Mouse (Mus musculus) midbrain, embryonic 13.5 days (tissue): ENCODE measurements around the gene Slc25a19. TPM values are rescaled to one million over a fixed set of nuclear protein-coding genes. Genes with fewer than 3 reads are reported as not detected.
"Not testable (repeated sequence)": the region's sequence is repeated elsewhere in the genome, so short reads cannot be mapped to it uniquely, and the experiment has no call there.

Experiments
- ATAC-seq: fragments of 200-750 bp; cut with Nextera tagmentation; 2 replicates; pipeline ENCODE4 v1.8.0; 2017; ENCODE audit warnings: mild to moderate bottlenecking, moderate TSS enrichment, moderate library complexity
- H3K27ac ChIP-seq: fragments of 300-500 bp; sonication (generic); 2 replicates; pipeline ENCODE4 v1.5.1; 2015; ENCODE audit warnings: inconsistent platforms, mild to moderate bottlenecking, moderate library complexity
- H3K27me3 ChIP-seq: fragments of 300-500 bp; sonication (generic); 2 replicates; pipeline ENCODE4 v1.6.1; 2015; ENCODE audit warnings: mild to moderate bottlenecking, inconsistent platforms
- H3K36me3 ChIP-seq: fragments of 300-500 bp; sonication (generic); 2 replicates; pipeline ENCODE4 v1.6.1; 2015; ENCODE audit warnings: mild to moderate bottlenecking, inconsistent platforms
- H3K4me1 ChIP-seq: fragments of 300-500 bp; sonication (generic); replicated peaks from 2 replicates; pipeline ENCODE4 v1.6.1; 2015; ENCODE audit warnings: inconsistent platforms
- H3K4me2 ChIP-seq: fragments of 300-500 bp; sonication (generic); replicated peaks from 2 replicates; pipeline ENCODE4 v1.6.1; 2015; ENCODE audit warnings: moderate library complexity, mild to moderate bottlenecking, inconsistent platforms
- H3K4me3 ChIP-seq: fragments of 300-500 bp; sonication (generic); replicated peaks from 2 replicates; pipeline ENCODE4 v1.5.1; 2015; ENCODE audit warnings: mild to moderate bottlenecking, inconsistent platforms
- H3K9ac ChIP-seq: fragments of 300-500 bp; sonication (generic); replicated peaks from 2 replicates; pipeline ENCODE4 v1.6.1; 2015; ENCODE audit warnings: mild to moderate bottlenecking, inconsistent platforms
- H3K9me3 ChIP-seq: fragments of 300-500 bp; sonication (generic); 2 replicates; pipeline ENCODE4 v1.6.1; 2016; ENCODE audit warnings: mild to moderate bottlenecking, inconsistent platforms
- WGBS: fragments of 180-500 bp; shearing (Covaris S2); methylation state at CpG from one replicate; pipeline ENCODE4 v1.1.7; 2015; 5-methylcytosine and 5-hydroxymethylcytosine counted together
- polyA plus RNA-seq: library from polyadenylated mRNA; unstranded; fragments of >200 nt; fragmentation: Nextera tagmentation; extraction: Ambion mirVana; gene quantifications from 2 replicates; pipeline ENCODE4 v1.2.1, GENCODE M21; 2015

The Slc25a19 gene
- polyA plus RNA-seq, 1 experiment from 2014 or later: 35.4 TPM

- Histone ChIP-seq H3K4me3 (no peak overlapping the region), H3K4me1 (peaks cover 8% of the 10 kb centered on the region), H3K4me2 (no peak overlapping the region), H3K9ac (no peak overlapping the region), H3K27ac (no peak overlapping the region), H3K9me3 (no peaks in the 10 kb centered on the region), H3K36me3 (peaks cover 28% of the 10 kb centered on the region), H3K27me3 (no peaks in the 10 kb centered on the region)
- 94% methylated on average over 3 of the region's 3 CpGs for WGBS
- ATAC-seq: no peak
These were observed 25.1 kb upstream of the Slc25a19 start for GRCm38 (mm10) chr11:115653194-115653593.

- Histone ChIP-seq H3K27me3 (no peaks in the 10 kb centered on the region), H3K4me3 (no peak overlapping the region), H3K36me3 (peaks cover 34% of the 10 kb centered on the region), H3K9ac (no peak overlapping the region), H3K4me1 (peaks cover 8% of the 10 kb centered on the region), H3K4me2 (no peak overlapping the region), H3K9me3 (no peaks in the 10 kb centered on the region), H3K27ac (no peak overlapping the region)
- ATAC-seq: no peak
- WGBS: 94% methylated on average over 3 of the region's 3 CpGs
These were observed 23.6 kb upstream of the Slc25a19 start for GRCm38 (mm10) chr11:115651680-115652079.

DNA sequence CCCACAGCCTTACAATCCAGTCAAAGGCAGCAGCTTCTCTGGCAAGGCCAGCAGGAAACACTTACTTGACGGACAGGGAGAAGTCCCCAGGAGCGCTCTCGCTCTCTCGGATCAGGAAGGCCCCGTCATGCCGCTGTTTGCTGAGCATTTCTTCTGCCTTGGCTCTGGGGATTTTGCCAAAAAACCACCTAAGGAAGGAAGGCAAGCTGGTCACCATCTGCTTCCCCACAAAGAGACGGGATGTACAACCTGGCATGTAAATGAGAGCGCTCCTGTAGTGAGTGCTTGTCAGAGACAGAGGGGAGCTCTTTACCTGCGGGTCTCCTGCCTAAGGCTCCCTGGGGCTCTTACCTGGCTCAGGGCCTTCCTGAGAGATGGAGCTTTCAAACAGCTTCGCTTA is 21.6 kb upstream of the Slc25a19 start:
- H3K4me1 ChIP-seq: peaks cover 8% of the 10 kb centered on the region
- H3K27ac ChIP-seq: 0 out of 2 replicates have a peak overlapping the region, but pooled peaks have one; percentile 40
- no peak overlapping the region for H3K9ac ChIP-seq
- no peaks in the 10 kb centered on the region for H3K9me3 ChIP-seq
- H3K27me3 ChIP-seq: no peaks in the 10 kb centered on the region
- H3K4me3 ChIP-seq: no peak overlapping the region
- ATAC-seq: no peak
- WGBS: 60% methylated on average over 10 of the region's 10 CpGs
- peaks cover 50% of the 10 kb centered on the region for H3K36me3 ChIP-seq
- H3K4me2 ChIP-seq: no peak overlapping the region

GRCm38 (mm10) chr11:115647459-115647858 is 19.4 kb upstream of the Slc25a19 start:
- Histone ChIP-seq H3K4me2 (no peak overlapping the region), H3K4me3 (no peak overlapping the region), H3K9ac (no peak overlapping the region), H3K27ac (no peak overlapping the region), H3K4me1 (peaks cover 8% of the 10 kb centered on the region), H3K36me3 (peaks cover 39% of the 10 kb centered on the region), H3K9me3 (no peaks in the 10 kb centered on the region), H3K27me3 (no peaks in the 10 kb centered on the region)
- ATAC-seq: no peak
- WGBS: 63% methylated on average over 6 of the region's 6 CpGs

GRCm38 (mm10) chr11:115646439-115646838 is 18.3 kb upstream of the Slc25a19 start:
- Histone ChIP-seq H3K36me3 (peaks cover 39% of the 10 kb centered on the region), H3K27me3 (no peaks in the 10 kb centered on the region), H3K9ac (no peak overlapping the region), H3K9me3 (no peaks in the 10 kb centered on the region), H3K4me1 (peaks cover 8% of the 10 kb centered on the region), H3K27ac (no peak overlapping the region), H3K4me3 (no peak overlapping the region), H3K4me2 (no peak overlapping the region)
- ATAC-seq: no peak
- 94% methylated on average over 9 of the region's 9 CpGs for WGBS

GRCm38 (mm10) chr11:115645498-115645897 is 17.4 kb upstream of the Slc25a19 start:
- H3K27me3 ChIP-seq, H3K4me1 ChIP-seq, ATAC-seq, H3K9ac ChIP-seq, H3K4me2 ChIP-seq, H3K9me3 ChIP-seq, H3K4me3 ChIP-seq, H3K27ac ChIP-seq: not testable (repeated sequence)
- 88% methylated on average over 14 of the region's 14 CpGs for WGBS
- H3K36me3 ChIP-seq: peaks cover 39% of the 10 kb centered on the region

GRCm38 (mm10) chr11:115644308-115644707 is 16.2 kb upstream of the Slc25a19 start:
- WGBS: 96% methylated on average over 13 of the region's 13 CpGs
- H3K4me2 ChIP-seq: no peak overlapping the region
- H3K9ac ChIP-seq: no peak overlapping the region
- no peak overlapping the region for H3K4me3 ChIP-seq
- no peaks in the 10 kb centered on the region for H3K9me3 ChIP-seq
- H3K27ac ChIP-seq: no peak overlapping the region; the same call in 1 of the 2 replicates
- no peaks in the 10 kb centered on the region for H3K4me1 ChIP-seq
- no peak for ATAC-seq
- peaks cover 32% of the 10 kb centered on the region for H3K36me3 ChIP-seq
- no peaks in the 10 kb centered on the region for H3K27me3 ChIP-seq

GRCm38 (mm10) chr11:115643265-115643664 is 15.2 kb upstream of the Slc25a19 start:
- Histone ChIP-seq H3K27me3 (no peaks in the 10 kb centered on the region), H3K9me3 (no peaks in the 10 kb centered on the region), H3K4me3 (no peak overlapping the region), H3K4me1 (no peaks in the 10 kb centered on the region), H3K9ac (no peak overlapping the region), H3K36me3 (peaks cover 31% of the 10 kb centered on the region), H3K4me2 (no peak overlapping the region), H3K27ac (no peak overlapping the region)
- 75% methylated on average over 10 of the region's 10 CpGs for WGBS
- ATAC-seq: no peak

GRCm38 (mm10) chr11:115642705-115643104 is 14.6 kb upstream of the Slc25a19 start:
- ATAC-seq: no peak
- no peak overlapping the region for H3K4me3 ChIP-seq
- no peak overlapping the region for H3K4me2 ChIP-seq
- peaks cover 28% of the 10 kb centered on the region for H3K36me3 ChIP-seq
- 98% methylated on average over 2 of the region's 2 CpGs for WGBS
- H3K4me1 ChIP-seq: no peaks in the 10 kb centered on the region
- no peaks in the 10 kb centered on the region for H3K9me3 ChIP-seq
- no peak overlapping the region for H3K27ac ChIP-seq
- H3K27me3 ChIP-seq: no peaks in the 10 kb centered on the region
- H3K9ac ChIP-seq: no peak overlapping the region

DNA sequence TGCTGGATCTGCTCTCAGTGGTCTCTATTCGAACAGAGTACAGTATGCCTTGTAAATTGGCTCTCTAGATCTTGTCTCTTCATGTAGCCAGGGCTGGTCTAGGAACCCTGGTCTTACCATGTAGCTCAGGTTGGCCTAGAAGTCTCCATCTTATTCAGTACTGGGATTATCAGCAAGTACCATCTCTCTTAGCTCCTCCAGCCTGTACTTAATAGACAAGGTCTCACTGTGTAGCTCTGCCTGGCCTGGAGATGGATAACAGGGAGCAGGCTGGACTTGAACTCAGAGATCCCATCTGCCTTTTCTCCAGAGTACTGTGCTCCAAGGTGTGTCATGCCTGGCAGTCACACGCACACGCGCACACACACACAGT is 13.6 kb upstream of the Slc25a19 start:
- no peak for ATAC-seq
- no peak overlapping the region for H3K4me3 ChIP-seq
- 87% methylated on average over 4 of the region's 4 CpGs for WGBS
- no peaks in the 10 kb centered on the region for H3K27me3 ChIP-seq
- no peak overlapping the region for H3K9ac ChIP-seq
- peaks cover 24% of the 10 kb centered on the region for H3K36me3 ChIP-seq
- no peaks in the 10 kb centered on the region for H3K4me1 ChIP-seq
- H3K27ac ChIP-seq: no peak overlapping the region
- no peak overlapping the region for H3K4me2 ChIP-seq
- no peaks in the 10 kb centered on the region for H3K9me3 ChIP-seq

DNA sequence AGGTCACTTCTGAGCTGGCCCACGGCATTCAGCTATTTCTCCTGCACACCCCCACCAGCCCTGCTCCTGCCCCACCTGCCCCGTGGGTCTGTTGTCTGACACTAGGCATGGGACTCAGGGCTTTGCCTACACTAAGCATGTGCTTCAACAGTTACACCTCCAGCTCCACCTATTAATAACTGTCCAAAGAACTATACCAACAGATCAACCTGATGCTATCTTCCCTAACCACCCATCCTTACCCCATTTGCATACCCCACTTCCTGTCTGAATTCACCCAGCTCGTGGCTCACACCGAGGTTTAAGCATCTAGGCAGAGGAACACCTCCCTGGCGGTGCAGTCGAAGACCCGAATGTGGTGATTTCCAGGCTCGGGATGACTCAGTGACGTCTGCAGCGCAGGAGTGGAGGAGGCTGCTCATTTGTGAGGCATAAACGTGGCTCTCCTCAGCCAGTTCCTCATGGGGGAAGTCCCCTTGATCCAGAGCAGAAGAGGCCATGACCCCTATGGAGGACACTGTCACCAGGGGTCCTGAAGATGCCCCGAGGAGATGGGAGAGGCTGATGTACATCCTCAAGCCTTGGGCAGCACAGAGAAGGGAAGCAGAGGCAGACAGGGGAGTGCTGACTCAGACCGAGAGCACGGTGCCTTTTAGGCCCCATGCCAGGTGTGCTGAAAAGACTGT is 13.0 kb upstream of the Slc25a19 start:
- no peak overlapping the region for H3K9ac ChIP-seq
- H3K4me1 ChIP-seq: no peaks in the 10 kb centered on the region
- ATAC-seq: no peak
- H3K36me3 ChIP-seq: peaks cover 19% of the 10 kb centered on the region; the same call in 1 of the 2 replicates
- no peak overlapping the region for H3K4me2 ChIP-seq
- no peaks in the 10 kb centered on the region for H3K27me3 ChIP-seq
- WGBS: 62% methylated on average over 14 of the region's 14 CpGs
- no peaks in the 10 kb centered on the region for H3K9me3 ChIP-seq
- no peak overlapping the region for H3K27ac ChIP-seq
- H3K4me3 ChIP-seq: no peak overlapping the region

GRCm38 (mm10) chr11:115640311-115640828 is 12.3 kb upstream of the Slc25a19 start:
- WGBS: 87% methylated on average over 2 of the region's 4 CpGs
- no peaks in the 10 kb centered on the region for H3K27me3 ChIP-seq
- H3K36me3 ChIP-seq: peaks cover 13% of the 10 kb centered on the region; the same call in 1 of the 2 replicates
- H3K4me1 ChIP-seq: no peaks in the 10 kb centered on the region
- no peak overlapping the region for H3K4me2 ChIP-seq
- no peaks in the 10 kb centered on the region for H3K9me3 ChIP-seq
- H3K4me3 ChIP-seq: no peak overlapping the region
- no peak overlapping the region for H3K27ac ChIP-seq
- ATAC-seq: no peak
- no peak overlapping the region for H3K9ac ChIP-seq

DNA sequence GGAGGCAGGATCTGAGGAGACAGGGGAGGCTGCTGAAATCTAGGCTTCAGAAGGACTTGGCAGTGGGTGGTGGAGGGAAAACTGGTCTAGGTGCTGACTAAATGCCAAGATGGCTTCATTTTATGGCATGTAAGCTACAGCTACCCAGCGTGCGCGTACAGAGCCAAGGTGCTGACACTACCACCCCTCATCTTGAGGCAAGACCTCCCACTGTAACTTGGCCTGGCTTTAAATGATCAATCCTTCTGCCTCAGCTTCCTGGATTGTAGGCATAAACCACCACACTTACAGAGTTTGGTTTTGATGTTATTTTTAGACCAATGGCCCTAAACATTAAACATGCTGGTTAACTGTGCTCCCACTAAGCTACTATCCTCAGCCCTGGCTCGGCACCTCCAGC is 11.4 kb upstream of the Slc25a19 start:
- Histone ChIP-seq H3K9me3 (no peaks in the 10 kb centered on the region), H3K27ac (no peak overlapping the region), H3K36me3 (peaks cover 5% of the 10 kb centered on the region; the same call in 1 of the 2 replicates), H3K4me2 (no peak overlapping the region), H3K27me3 (no peaks in the 10 kb centered on the region), H3K4me1 (no peaks in the 10 kb centered on the region), H3K9ac (no peak overlapping the region), H3K4me3 (no peak overlapping the region)
- 95% methylated on average over 4 of the region's 4 CpGs for WGBS
- ATAC-seq: no peak
